Mouse (Mus musculus) gastrocnemius, postnatal 10 days (tissue): Measurements from ENCODE around the gene Keap1. TPM values are rescaled to one million over a fixed set of nuclear protein-coding genes. Genes with fewer than 3 reads are reported as not detected.
A peak's percentile ranks its signal among the peaks of the same experiment; 100 is the strongest.
"Not testable (repeated sequence)": the region's sequence is repeated elsewhere in the genome, so short reads cannot be mapped to it uniquely, and the experiment has no call there.

ENCODE experiments used
- DNase-seq: peaks from one replicate; pipeline ENCODE4 v3.0.0; 2021; ENCODE audit warnings: mixed read lengths
- long read RNA-seq, 2 experiments: library from polyadenylated mRNA; stranded (forward); transcript quantifications; one replicate each; pipeline ENCODE4 v2.0.0; 2021
- total RNA-seq, 2 experiments: library from RNA; stranded (reverse); gene quantifications; 2 replicates each; pipeline ENCODE4 v1.2.3; 2021

The Keap1 gene
- 10 to 100 TPM; 59.6 to 60.9 TPM for total RNA-seq
- long read RNA-seq, experiment 1, transcript Keap1-204 (6 exons, 2,163 nt): minor isoform, 10 of 106 reads
- long read RNA-seq, experiment 1, transcript Keap1-201 (6 exons, 3,172 nt): major isoform, 66 of 106 reads
- long read RNA-seq, experiment 1, transcript Keap1-202 (5 exons, 3,614 nt): minor isoform, 11 of 106 reads
- long read RNA-seq, experiment 1, partial matches to known transcripts: 6 of 106 reads
- long read RNA-seq, experiment 1, other reads (novel, unspliced or antisense): 9 of 106 reads
- long read RNA-seq, experiment 2, transcript Keap1-202 (5 exons, 3,614 nt): minor isoform, 11 of 88 reads
- long read RNA-seq, experiment 2, transcript Keap1-201 (6 exons, 3,172 nt): major isoform, 55 of 88 reads
- long read RNA-seq, experiment 2, partial matches to known transcripts: 13 of 88 reads
- long read RNA-seq, experiment 2, other reads (novel, unspliced or antisense): 7 of 88 reads

DNA sequence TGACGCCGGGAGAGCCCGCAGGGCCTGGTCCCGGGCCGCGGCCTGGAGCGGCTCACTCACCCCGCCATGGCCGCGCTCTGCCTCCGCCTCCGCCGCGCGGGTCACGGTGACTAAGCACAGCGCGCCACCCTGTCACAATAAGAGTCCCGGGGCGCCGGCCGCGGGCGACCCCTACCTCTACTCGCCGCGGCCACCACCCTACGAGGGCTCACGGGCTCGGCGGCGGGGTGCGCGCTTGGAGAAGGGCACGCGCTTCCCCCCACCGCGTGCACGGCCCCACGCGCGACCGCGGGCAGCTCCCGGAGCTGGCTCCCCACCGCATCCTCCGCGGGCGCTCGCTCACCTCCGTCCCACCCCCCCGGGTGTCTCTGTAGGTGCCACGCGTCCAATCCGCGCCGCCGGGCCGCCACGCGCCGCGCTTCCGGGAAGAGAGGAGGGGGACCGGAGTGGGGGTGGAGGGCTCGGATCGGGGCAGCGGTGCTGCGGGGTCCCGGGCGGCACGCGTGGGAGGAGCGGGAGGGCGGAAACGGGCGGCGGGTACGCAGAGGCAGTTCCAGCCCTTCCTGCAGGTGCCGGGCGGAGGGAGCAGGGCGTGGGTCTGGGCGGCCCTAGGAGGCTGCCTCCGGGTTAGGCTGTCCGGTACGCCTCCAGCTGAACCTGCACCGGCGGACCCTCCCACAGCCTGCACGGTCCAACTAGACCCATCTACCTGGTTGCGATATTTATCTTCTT is at the start of gene Keap1:
TSS of gene Keap1 (minus strand) at position 629 of the 732 bp plus-strand sequence.
- DNase-seq: peak; percentile 85

DNA sequence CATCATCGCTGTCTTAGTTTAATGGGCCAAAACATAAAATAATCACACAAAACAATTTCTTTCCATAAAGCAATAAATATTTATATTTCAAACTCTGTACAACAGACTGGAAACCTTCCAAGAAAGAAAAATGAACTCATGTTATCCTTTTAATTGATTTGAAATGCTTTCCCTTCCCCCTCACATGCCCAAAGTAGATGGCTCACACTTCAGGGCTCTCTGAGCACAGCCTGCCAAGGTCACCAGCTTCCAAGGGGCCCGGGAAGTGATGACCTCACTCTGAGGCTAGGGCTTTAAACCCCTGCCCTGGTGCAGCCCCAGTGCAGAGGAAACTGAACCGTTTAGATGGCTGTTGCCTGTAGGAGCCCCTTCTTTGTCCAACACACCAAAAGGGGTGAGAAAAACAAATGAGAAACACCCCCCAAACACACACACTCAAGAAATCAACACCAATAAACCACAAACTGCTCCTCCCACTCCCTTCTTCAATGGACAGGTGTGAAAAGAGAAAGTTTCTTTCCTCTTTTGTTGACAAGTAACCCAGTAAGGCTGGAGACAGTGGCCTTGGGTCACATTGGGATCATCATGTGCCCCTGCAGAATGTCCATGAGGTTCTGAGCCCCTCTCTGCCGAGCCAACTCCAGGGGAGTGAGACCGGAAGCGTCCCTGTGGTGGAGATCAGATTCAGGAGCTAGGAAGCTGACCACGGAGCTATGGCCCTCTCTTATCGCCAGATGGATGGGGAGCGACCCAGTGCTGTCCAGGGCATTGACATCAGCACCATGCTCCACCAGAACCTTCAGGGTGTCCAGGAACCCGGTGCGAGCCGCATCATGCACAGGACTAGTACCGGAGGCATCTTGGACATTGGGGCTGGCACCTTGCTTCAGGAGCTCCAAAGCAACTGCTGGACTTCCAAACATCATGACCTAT is 49.5 kb upstream of the Keap1 start:
- no peak for DNase-seq

DNA sequence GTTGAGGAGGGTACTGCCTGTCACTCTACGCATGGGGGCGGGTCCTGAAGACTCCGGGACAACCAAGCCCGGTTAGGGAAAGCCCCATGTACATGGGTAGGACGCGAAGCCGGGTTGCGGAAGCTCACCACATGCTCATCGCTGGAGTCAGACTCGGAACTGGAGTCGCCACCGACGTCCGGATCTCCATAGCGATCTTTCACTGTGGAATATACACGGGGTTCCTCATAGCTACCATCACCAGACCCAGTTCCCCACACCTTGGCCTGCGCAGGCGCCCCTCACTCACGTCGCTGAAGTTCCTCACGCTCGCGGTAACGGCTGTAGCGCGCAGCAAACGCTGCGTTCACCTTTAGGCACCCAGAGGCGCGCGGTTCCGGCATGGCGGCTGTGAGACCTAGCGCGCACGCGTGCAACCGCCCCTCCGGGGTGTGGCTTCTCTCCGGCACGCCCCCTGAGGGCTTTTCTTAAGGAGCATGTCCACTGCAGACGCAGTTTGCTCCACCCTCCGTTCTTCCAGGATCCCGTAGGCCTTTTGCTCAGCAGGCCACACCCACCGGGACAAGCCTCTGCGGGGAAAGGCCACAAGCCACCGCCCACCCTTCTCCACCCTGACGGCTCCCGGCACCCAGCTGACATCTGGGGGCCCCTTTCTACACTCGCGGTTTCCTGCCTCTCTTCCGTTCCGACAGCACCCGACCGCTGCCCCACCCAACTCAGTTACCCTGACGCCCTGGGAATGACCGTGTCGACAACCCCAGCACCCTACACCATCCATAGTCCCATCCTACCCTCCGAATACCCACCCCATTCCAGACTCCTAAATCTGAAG is 48.6 kb upstream of the Keap1 start, which contains the start of gene Kri1:
TSS of gene Kri1 (minus strand) at position 399 of the 832 bp plus-strand sequence.
- peak; percentile 97 for DNase-seq

DNA sequence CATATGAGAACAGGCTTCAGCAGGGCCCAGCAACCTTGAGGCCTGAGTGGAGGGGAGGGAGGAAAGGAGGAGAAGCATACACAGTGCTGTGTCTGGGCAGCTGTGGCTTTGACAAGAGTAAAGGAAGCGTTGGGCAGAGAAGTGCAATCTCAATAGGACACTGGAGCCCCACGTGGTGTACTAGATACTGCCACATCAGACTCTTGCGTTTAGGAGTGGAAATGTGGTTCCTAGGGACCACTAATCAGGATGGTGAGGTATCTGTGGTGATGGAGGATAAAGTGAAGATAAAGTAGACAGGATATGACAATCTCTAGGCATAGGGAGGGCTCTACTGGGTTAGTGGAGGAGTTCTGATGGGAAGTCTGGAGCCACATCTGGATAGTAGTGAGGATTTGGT is 47.6 kb upstream of the Keap1 start:
- DNase-seq: no peak

DNA sequence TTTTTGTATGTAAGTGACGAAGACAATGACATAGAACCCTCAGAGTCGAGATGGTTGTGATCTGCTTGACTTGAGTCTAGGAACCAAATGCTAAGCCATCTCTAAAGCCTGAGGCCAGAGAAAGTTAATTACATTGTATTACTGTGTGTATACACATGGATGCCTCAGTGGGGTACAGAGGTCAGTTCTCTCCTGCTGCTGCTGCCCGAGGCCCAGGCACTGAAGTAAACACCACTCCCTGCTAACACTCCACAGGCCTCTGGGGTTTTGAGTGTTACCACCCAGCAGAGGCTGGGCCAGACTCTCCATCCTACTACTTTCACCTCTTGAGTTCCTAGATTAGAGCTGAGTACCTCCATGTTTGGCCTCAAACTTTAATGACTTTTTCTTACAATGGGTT is 44.8 kb upstream of the Keap1 start:
- no peak for DNase-seq

DNA sequence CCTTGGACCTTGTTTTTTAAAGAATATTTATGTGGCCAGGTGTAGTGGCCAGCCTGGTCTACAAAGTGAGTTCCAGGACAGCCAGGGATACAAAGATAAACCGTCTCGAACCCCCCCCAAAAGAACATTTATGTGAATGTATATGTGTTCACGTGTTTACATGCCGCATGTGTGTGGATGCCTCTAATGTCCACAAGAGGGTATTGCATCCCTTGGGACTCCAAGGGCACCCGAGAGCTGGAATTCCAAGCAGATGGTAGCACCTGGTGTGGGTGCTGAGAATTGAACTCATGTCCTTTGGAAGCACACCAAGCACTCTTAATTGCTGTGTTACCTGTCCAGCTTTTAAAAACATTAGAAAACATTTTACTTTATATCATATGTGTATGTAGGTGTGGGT is 44.4 kb upstream of the Keap1 start:
- DNase-seq: no peak

DNA sequence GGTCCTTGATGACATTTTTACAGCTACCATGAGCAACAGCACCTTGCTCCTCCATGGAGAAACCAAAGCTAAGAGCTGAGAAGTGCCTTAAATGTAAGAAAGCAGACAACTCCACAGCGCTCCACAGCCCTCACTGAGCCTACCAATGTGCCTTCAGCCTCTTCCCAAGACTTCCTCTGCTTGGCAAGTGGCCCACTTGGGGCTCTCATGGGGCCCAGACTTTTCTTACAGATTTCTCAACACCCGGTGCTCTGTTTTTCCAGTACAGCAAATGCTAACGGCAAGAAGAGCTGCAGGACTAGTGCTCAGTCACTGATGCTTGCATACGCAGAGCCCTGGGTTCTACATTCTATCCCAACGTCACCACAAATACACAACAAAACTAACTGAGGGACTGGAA is 38.6 kb upstream of the Keap1 start:
- no peak for DNase-seq

DNA sequence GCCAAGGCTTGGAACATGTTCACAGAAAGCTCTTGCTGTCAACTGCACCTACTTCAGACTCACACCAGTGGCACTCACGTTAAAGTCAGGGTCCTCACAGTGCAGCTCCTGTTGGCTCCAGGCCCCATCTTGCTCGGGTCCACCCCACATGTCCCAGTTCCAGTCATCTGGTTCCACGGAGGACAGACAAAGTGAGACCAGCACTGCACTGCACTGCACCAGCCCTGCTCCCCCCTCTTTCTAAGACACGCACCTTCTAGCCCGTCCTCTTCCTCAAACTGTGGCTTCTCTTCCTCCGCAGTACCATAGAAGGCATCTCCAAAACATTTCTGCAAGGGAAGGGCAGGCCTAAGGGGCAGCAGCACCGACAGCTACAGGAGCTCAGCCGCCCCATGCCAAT is 37.1 kb upstream of the Keap1 start:
- no peak for DNase-seq

DNA sequence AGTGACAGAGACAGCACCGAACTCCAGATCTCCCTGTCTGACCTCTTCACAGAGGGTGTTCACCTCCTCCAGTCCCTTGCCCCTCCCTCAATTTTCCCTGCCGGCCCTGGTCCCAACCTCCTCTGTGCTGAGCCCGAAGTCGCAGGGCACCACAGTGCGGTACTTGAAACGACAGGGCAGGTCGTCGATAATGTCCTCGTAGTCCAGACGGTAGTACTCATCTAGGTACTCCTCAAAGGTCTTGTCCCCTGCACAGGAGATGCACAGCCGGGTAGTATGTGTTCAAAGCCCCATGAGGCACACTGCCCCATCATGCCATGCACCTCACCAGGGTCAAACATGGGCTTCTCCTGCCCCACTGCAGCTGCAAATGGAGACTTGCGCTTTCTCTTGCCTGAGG is 36.6 kb upstream of the Keap1 start:
- no peak for DNase-seq

DNA sequence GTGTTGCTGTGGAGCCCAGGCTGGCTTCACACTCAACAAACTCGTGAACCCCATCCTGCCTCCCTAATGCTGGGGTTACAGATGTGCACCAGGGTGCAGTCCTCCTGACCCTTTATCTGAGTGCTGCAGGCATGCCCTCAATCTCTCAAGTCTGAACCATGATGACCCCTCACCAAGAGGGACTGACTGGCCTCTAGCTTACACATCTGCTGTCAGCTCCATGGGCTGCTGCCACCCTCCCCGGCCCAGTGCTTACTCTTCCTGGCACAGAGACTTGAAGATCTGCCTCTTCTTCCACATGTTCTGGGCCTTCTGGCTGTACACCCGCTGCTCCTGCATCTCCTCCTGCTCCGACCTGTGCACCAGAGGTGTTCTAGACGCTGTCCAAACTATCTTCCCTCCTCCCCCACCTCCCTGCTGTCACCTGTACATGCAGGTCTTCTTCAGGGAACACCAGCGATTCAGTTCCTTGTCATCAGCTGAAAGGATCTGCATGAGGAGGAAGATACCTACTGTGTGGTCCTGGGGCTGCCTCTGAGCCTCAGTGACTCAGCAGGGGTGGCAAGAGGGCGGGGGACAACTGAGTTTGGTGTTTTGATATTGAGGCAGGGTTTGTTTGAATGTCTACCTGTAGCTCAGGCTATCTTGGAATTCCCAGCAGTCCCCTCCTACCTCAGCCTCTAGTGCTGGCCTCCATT is 36.0 kb upstream of the Keap1 start:
- DNase-seq: no peak

DNA sequence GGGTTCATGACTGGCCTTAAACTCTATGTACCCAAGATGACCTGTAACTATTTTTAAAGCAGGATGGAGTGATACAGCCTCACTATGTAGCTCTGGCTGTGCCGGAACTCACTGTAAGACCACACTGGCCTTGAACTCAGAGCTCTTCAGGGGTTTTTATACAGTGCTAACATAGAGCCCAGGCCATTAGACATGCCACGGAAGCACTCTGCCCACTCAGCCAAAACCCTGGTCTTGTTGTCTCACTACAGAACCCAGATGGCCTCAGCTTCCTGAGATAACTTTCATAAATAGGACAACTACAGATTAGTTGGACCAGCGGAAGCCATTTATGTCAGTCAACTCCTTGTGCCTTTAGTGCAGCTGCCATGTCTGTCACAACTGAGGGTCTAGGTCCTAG is 35.2 kb upstream of the Keap1 start:
- DNase-seq: no peak

DNA sequence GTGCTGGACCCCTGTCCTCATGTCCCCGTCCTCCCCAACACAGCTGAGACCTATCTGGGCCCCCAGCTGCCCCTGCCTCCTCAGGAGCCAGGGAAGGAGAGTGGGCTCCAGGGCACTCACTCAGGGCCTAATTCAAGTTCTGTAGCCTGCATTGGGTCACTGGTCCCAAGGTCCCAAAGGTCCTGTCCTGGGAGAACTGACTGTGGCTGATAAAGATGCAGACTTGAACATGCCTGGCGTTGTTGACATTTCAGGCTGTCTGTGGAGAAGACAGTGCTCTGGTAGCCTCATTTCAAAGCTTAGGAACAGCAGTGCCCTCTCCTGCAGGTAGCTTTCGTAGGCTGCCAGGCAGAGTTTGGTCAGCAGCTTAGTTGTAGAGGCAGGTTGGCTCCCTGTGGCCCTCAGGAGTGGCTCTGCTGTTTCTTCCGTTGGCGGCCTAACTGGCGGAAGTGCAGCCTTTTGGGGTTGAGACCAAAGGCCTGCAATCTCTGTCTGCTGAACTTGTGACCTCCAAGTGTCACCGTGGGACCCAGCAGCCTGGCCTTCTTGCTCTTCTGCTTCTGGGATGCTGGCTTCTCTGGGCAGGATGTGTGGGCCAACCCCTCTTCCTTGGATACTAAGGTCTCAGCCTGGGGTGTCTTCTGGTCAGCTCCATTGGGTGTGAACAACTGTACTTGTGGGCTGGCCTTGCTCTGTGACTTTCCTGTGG is 34.5 kb upstream of the Keap1 start:
- DNase-seq: no peak

DNA sequence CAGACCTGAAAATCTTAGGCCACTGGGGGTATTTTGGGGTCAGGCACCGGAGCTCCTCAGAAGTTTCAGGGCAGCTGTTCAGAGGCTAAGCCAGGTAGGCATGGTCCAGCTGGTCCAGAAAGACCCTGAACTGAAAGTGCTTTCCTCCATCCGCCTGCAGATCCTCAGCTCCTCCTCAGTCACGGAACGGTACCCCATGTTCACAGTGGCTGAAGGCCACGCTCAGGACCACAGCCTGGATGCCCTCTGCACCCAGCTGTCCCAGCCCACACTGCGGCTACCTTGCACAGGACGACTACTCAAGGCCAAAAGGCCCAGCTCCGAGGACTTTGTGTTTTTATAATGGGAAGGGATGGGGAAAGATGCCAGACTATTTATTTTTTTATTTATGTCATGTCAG is 33.9 kb upstream of the Keap1 start:
- DNase-seq: no peak

DNA sequence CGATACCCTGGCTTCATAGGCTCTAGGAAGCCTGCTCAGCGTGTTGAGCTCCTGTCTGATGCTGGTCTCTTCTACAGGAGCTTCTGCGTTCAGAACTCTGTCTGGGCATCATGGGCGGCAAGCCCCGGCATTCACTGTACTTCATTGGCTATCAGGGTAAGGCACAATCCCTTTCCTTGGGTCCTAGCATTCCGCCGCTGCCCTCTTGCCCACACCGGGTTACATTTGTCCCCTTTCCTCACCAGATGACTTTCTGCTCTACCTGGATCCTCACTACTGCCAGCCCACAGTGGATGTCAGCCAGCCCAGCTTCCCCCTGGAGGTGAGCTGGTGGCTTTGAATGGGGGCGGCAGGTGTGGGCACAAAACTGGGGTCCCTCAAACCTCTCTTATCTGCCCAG is 33.2 kb upstream of the Keap1 start:
- DNase-seq: no peak

DNA sequence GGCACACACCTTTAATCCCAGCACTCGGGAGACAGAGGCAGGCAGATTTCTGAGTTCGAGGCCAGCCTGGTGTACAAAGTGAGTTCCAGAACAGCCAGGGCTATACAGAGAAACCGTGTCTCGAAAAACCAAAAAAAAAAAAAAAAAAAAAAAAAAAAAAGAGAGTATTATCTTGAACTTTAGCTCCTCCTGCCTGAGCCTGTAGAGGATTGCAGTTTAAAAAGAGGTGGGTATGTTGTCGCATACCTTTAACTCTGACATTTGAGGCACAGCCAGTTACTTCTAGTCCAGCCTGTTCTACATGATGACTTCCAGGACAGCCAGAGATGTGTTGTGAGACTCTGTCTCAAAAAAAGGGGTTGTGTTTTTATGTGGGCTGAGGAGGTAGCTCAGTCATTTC is 30.4 kb upstream of the Keap1 start:
- DNase-seq: not testable (repeated sequence)

DNA sequence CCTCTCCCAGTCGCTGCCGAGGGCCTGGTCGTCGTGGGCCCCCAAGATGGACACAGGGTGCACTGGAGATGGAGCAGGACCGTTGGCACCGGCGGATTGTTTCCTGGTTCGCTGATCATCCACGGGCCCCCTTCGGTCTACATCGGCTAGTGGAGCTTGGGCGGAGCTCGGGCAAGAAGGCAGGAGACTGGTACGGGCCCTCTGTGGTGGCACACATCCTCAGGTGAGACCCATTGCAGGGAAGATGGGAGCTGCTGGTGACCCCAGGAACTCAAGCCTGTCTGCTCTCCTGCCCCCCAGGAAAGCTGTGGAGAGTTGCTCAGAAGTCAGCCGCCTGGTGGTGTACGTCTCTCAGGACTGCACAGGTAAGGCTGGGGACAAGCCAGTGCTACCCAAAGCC is 29.1 kb upstream of the Keap1 start:
- DNase-seq: no peak

DNA sequence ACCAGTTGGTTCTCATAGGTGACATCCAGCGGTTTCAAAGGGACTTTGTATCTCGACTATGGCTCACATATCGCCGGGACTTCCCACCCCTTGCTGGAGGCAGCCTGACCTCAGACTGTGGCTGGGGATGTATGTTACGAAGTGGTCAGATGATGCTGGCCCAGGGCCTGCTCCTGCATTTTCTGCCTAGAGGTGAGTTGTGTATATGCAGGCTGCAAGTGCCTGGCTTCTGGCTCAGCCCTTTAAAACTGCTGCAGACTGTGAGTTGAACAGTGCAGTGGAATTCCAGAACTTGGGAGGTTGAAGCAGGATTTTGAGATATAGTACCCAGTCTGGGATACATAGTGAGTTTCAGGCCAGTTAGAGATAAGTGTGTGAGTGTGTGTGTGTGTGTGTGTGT is 27.7 kb upstream of the Keap1 start:
- no peak for DNase-seq

DNA sequence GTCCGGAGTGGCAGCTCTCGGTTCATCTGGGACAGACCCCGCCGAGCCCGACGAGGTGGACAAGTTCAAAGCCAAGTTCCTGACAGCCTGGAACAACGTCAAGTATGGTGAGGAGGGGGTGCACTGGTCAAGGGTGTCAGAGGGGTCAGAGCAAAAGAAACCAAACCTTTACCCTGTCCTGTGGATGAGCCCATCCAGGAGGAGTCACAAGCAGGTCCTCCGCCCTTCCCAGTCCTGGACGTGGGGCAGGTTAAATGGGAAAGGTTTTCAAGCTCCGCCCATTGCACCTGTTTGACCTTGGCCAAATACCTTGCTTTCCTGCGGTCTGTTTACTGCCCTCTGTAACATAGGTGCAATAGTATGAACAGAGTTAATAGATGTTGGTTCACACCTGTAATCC is 26.4 kb upstream of the Keap1 start:
- no peak for DNase-seq

DNA sequence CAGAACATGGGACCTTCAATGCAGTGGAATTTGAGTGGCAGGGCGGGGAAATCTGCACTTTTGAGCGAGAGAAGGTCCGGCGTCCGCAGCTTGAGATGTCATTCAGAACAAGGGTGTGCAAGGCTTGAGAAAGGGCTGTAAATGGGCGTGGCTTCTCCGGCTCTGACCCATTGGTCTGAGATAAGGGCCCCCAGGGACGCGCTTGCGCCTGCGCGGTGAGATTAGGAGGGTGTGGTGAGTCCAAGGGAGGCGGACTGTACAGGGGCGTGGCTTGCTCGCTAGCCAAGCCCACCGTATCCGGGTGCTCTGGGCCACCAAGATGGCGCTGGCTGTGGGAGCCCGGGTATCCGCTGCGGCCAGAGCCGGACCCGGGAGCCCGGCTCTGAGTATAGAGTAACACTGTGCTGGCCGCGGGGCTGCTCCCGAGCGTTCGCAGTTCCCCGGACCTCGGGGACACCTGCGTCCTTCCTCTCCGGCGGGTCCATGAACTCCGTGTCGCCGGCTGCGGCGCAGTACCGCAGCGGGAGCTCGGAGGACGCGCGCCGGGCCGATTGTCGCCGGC is 25.9 kb upstream of the Keap1 start, which contains the start of gene Atg4d:
TSS of gene Atg4d (plus strand) at position 294 of the 562 bp plus-strand sequence.
- peak; percentile 99 for DNase-seq
